Mouse (Mus musculus): ENCODE results near the gene Eif5a.

The Eif5a gene

GRCm38 (mm10) chr11:69902972-69903371 lies 18.8 kb downstream of the Eif5a start:
- DNase-seq (ENCODE audit: low read depth, low spot score) = no peak

GRCm38 (mm10) chr11:69901993-69902392 lies 19.8 kb downstream of the Eif5a start:
- no peak for DNase-seq (ENCODE audit: low read depth, low spot score)

- peak; percentile 97 for DNase-seq (ENCODE audit: low read depth, low spot score)
Measured at GRCm38 (mm10) chr11:69901406-69901846, 20.3 kb downstream of the Eif5a start.

GRCm38 (mm10) chr11:69900471-69901405 lies 21.0 kb downstream of the Eif5a start, which contains the start of the genes 2810408A11Rik and Neurl4:
Gene 2810408A11Rik (minus strand): TSS chr11:69900987.
Gene Neurl4 (plus strand): TSS chr11:69901072.
- peak; percentile 92 for DNase-seq (ENCODE audit: low read depth, low spot score)

GRCm38 (mm10) chr11:69899870-69900269 lies 21.9 kb downstream of the Eif5a start:
- no peak for DNase-seq (ENCODE audit: low read depth, low spot score)

GRCm38 (mm10) chr11:69895291-69895690 lies 26.5 kb downstream of the Eif5a start, which contains the start of gene Acap1:
Gene Acap1 (minus strand): TSS chr11:69895539.
- no peak for DNase-seq (ENCODE audit: low read depth, low spot score)

GRCm38 (mm10) chr11:69894671-69895070 lies 27.1 kb downstream of the Eif5a start:
- DNase-seq (ENCODE audit: low read depth, low spot score) = no peak

GRCm38 (mm10) chr11:69891482-69891881 lies 30.3 kb downstream of the Eif5a start:
- no peak for DNase-seq (ENCODE audit: low read depth, low spot score)

- DNase-seq (ENCODE audit: low read depth, low spot score) = no peak
Measured at GRCm38 (mm10) chr11:69886907-69887635, 34.7 kb downstream of the Eif5a start.

- DNase-seq (ENCODE audit: low read depth, low spot score) = no peak
Measured at GRCm38 (mm10) chr11:69884663-69885062, 37.1 kb downstream of the Eif5a start.

- no peak for DNase-seq (ENCODE audit: low read depth, low spot score)
Measured at GRCm38 (mm10) chr11:69884240-69884639, 37.5 kb downstream of the Eif5a start.

- no peak for DNase-seq (ENCODE audit: low read depth, low spot score)
Measured at GRCm38 (mm10) chr11:69883527-69884151, 38.1 kb downstream of the Eif5a start.

GRCm38 (mm10) chr11:69883066-69883465 lies 38.7 kb downstream of the Eif5a start:
- no peak for DNase-seq (ENCODE audit: low read depth, low spot score)

- no peak for DNase-seq (ENCODE audit: low read depth, low spot score)
Measured at GRCm38 (mm10) chr11:69881787-69882670, 39.7 kb downstream of the Eif5a start.

- DNase-seq (ENCODE audit: low read depth, low spot score) = no peak
Measured at GRCm38 (mm10) chr11:69880853-69881603, 40.7 kb downstream of the Eif5a start, which contains the start of gene Kctd11. Gene Kctd11 (minus strand): TSS chr11:69881406.

GRCm38 (mm10) chr11:69880506-69880852 lies 41.3 kb downstream of the Eif5a start:
- DNase-seq (ENCODE audit: low read depth, low spot score) = no peak

GRCm38 (mm10) chr11:69879711-69880110 lies 42.0 kb downstream of the Eif5a start:
- no peak for DNase-seq (ENCODE audit: low read depth, low spot score)

- DNase-seq (ENCODE audit: low read depth, low spot score) = no peak
Measured at GRCm38 (mm10) chr11:69878952-69879351, 42.8 kb downstream of the Eif5a start.

GRCm38 (mm10) chr11:69878399-69878798 lies 43.4 kb downstream of the Eif5a start:
- no peak for DNase-seq (ENCODE audit: low read depth, low spot score)

GRCm38 (mm10) chr11:69877878-69878277 lies 43.9 kb downstream of the Eif5a start, which contains the start of gene Tmem95:
Gene Tmem95 (minus strand): TSS chr11:69878018.
- DNase-seq (ENCODE audit: low read depth, low spot score) = no peak
